Mouse (Mus musculus): ENCODE results near the gene Pyy.
A peak's percentile ranks its signal among the peaks of the same experiment; 100 is the strongest.

Pyy gene

DNA sequence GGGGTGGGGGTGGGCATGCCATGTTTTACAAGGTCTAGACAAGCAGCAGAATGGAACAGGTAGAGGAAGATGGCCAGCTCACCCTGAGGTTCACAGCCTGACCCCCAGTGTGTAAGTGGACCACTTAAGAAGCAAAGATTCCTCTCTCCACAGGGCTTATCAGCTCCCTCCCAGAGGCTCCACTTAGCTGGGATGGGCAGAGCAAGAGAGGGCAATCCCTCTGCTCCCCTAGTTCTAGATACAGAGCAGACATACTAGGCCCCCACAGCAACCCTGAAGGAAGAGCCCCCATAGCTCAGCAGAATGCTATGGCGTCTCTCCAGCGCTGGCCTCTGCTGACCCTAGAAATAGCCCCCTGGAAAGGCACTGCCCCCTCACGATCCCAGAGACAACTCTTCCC lies 12.0 kb downstream of the Pyy start:
- no peak for DNase-seq (ENCODE audit: low spot score)

DNA sequence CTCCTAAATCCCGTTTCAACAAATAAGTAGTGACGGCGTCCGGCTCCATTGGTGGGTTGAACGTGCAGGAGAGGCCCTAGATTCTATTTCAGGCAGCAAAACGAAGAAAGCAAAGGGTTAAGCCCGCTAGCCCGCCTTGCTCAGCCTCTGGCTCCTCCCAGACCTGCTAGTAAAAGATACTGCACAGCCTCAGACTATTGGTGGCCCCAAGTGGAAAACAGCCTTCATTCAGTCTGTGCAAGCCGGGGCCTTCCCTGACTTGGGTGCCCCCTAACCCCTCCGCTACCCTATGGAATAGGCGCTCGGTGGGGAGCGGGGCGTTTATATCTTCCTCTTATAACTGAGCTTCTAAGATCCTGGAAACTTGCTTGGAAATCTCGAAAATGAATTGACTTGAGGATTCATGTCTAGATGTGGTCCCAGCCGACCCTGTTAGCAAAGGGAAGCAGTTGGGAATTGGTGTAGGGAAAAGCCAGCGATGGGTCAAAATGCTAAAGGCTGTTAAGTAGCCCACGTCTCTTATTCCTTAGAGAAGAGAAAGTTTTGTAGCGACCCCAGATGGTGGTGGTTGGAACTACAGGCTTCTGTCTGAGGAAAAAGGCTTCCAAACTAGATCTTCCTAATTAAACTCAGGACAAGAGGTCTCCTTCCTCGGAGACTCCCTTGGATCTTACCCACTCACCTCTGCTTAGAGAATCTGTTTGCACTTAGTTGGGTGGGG lies 18.4 kb downstream of the Pyy start:
- peak; percentile 94 for DNase-seq (ENCODE audit: low spot score)

DNA sequence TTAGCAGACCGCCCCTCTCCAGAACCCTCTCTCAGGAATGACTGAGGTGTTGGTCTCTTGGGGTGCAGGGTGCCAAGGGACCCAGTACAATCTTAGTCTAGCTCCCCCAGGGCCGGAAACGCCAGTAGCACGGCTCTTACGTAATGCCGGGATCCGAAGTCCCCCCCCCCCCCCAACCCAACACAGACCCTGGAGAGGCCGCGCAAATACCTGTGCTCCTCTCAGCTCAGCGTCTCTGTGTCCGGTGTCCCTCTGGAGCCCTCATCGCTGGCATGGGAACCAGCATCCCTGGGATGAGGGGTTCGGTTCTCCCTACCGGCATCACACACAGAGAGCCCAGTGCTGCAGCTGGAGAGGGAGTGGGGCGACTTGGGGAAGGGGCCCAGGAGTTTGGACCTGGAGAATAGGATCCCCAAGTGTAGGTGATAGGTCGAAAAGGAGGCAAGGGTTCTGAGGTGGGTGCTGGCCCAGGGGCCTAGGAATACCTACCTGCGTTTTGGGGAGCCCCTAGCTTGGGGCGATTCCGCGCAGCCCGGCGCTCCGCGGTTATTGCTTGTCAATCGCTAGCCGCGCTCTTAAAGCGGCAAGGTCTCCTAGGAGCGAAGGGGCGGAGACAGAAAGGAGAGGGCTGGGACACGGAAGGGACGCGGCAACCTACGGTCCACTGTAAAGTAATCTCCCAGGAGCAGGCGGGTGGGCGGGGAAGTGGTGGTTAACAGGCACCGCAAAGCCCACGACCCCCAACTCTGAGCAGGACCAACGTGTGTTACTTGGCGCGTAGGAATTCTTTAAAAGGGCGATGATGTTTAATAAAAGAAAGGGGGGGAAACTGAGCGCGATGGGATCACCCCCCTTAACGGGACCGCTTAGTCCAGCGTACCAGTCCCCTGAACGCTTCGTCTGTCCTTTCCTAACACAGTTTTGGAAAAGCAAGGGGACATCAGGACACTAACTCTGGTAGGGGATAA lies 19.4 kb downstream of the Pyy start, which contains the start of gene Mpp2:
Mpp2 (minus strand) TSS at position 585 of the 968 bp plus-strand sequence.
- peak; percentile 82 for DNase-seq (ENCODE audit: low spot score)

DNA sequence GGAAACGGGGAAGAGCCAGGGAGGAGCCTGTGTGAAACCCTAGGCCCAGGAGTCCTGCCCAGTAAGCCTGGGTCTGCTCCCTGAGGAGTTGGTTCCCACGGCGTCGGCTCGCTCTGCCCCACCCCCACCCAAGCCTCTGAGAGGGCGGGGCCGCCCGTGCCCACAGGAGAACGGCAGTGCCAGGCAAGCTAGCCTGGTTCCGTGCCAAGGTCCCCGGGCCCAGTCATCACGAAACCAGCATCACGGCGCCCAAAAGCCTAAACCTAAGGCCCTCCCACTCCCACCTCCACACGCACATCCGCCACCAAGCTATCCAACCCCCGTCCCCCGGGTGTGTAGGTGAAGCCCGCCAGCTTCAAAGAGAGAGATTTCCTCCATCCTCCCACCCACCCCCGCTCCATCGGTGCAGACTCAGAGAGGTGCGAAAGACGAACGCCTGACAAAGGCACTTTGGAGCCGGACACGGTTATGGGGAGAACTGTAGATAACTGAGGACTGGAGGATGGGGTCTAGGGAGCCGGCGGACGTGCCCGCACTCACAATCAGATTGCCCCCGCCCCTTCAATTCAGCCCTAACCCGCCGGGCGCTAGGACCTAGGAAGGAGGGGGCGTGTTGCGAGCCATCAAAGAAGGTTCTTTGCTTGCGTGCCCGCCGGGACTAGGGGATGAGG lies 20.4 kb downstream of the Pyy start:
- DNase-seq (ENCODE audit: low spot score), result peak; percentile 88

DNA sequence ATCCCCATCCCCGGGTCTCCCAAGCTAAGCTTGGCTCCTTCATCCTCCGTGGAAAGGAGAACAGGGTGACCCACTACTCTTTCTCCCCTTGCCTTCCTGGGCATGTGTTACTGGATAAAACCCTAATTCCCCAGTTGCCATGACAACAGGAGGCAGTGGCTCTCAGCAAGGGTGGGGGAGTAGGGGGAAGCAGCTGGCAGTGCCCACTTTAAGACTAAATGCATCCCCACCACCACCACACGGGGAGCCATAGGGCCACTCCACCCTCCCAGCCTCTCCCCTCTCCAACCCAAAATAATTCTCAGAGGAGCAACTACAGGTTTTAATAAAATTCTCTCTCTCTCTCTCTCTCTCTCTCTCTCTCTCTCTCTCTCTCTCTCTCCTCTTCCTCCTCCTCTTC lies 21.3 kb downstream of the Pyy start:
- DNase-seq (ENCODE audit: low spot score), result peak; percentile 68

DNA sequence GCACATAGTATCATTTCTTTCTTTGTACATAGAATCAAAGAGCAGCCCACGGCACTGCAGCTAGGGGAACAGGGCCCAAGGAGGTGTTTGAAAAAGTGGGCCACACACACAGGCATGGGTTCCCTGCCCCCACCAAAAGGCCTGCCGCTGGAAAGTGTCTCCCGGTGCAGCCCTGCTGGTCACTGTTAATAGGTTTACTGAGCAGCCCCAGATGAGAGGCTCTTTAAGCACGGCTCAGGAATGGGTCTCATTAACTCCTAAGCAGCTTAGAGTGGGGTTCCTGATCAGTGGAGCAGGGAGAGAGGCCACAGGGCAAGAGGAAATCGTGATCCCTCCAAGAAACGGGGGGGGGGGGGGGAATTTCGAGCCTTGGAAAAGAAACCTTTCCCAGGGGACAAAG lies 23.5 kb downstream of the Pyy start:
- DNase-seq (ENCODE audit: low spot score), result no peak

DNA sequence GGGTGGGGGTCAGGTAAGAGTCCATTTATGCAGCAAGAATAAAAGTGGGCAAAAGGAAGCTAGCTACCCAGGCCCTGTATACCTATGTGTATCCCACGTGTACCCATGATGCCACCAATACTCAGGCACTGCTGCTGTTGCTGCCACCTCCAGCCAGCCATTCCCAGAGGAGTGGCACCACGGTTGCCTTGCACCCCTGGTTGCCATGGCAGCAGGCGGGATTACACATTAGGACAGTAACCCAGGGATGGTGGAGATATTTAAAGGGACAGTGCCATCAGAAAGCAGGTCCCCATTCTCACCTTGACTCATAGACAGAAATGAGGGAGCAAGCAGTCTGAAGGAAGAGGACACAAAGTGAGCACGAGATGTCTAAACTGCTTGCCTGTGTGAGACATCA lies 24.4 kb downstream of the Pyy start:
- no peak for DNase-seq (ENCODE audit: low spot score)

DNA sequence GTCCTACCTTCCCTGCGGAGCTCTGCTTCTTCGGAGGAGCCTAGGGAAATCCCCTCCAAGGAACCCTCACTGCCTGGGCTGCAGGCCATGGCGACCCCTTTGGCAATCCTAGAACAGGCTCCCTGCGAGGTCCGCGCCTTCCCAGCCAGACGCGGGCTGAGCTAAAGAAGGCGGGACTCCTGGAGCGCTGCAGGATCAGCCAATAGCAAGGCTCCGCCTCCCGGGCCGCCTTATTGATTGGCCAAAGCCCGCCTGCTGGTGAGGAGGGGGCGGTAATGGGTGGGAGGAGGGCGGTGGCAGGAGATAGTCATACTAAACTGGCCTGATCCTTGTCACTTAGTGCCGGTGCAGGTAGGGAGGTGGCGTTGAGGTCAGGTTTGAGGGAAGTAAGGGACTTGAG lies 25.3 kb downstream of the Pyy start:
- peak; percentile 90 for DNase-seq (ENCODE audit: low spot score)

DNA sequence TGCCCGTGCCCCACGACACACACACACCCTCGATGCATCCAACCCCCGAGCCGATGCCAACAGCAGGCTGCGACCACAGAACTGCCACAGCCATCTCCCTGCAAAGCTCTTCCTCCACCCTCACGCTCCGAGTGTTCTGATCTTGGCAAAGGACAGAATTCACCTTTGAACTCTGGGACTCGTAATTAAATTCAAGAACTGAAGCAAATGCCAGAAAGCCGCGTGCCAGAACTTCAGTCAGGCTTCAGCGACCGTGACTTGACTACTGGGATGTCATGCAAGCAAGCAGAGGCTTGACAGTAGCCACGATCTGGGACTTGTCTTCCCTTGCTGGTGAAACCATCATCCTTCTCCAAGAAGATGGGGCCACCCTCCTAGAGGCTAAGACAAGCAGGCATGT lies 33.9 kb downstream of the Pyy start:
- no peak for DNase-seq (ENCODE audit: low spot score)

DNA sequence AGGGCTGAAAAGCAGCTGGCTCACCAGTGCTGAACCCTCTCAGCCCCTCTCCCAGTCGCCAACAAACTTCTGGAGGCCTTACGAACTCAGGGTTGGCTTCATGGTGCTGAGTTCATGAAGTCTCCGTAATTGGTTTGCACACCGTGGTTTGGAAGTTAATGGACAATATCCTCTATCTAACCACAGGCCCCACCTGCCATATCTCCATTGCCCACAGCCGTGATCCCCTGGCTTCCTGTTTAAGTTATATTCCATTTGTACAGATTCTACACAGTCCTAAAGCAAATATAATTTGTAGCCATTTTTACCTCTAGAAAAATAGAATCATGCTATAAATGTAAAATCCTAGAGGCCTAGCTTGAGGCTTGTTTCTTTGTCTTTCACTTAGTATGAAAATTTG lies 34.9 kb downstream of the Pyy start:
- DNase-seq (ENCODE audit: low spot score), result no peak

DNA sequence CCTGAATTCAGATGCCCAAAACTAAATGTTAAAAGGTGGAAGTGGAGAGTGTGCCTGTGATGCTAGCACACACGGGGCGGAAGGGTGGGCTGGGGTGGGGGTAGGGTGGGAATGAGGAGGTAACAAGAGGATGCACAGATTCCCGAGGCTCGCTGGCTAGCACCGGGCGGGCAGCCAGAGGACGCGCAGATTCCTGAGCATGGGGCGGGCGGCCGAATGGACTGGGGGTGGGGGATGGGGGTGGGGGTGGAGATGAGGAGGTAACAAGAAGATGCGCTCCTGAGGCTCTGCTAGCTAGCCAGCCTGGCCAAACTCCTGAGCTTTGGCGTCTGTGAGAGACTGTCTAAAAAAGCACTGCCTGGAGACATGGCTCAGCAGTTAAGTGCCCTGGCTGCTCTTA lies 37.2 kb downstream of the Pyy start:
- DNase-seq (ENCODE audit: low spot score), result no peak

DNA sequence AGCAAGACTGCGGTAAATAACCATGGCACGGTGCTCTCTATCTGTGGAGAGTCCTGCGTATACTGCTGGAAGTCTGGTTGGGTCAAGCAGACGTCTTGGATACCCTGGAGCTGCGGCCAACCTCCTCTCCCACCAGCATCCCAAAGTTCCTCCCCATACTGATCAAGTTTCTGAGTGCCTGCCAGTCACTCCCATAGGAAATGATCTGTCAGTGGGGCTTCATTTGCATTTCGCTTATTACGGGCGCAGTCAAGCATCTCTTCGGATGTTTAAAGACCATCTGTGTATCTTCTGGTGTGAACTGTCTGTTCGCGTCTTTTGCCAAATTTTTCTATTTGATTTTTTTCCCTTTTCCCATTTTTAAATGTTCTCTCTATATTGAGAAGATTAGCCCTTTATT lies 38.0 kb downstream of the Pyy start:
- no peak for DNase-seq (ENCODE audit: low spot score)

DNA sequence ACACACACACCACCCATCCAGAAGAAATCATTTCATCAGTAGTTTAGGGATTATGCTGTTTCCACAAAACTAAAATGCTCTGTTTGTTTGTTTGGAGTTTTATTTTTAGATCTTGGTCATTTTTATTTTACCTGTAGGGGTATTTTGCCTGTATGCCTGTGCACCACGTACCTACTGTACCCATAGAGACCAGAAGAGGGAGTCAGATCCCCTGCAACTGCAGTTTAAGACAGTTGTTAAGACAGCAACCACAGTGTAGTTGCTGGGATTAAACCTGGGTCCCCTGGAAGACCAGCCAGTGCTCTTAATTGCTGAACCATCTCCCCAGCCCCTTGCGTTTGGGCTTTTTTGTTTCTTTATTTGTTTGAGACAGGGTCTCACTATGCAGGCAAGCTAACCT lies 38.7 kb downstream of the Pyy start:
- peak; percentile 44 for DNase-seq (ENCODE audit: low spot score)

DNA sequence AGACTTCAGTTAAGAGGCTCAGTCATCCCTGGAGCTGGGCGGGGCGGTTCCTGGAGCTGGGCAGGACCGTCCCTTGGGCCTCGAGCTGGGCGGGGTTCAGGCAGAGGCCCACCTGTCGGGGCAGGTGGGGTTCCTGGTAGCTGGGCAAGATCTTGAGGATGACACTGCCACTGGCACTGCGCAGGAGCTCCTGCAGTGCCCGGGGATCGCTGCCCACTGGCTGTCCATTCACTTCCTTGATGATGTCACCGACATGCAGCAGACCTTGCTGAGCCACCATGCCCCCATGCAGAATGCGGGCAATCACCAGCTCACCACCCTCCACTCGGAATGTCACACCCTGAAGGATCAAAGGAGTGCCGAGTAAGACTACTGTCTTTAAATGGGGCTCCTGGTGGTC lies 44.6 kb downstream of the Pyy start:
- DNase-seq (ENCODE audit: low spot score), result no peak

DNA sequence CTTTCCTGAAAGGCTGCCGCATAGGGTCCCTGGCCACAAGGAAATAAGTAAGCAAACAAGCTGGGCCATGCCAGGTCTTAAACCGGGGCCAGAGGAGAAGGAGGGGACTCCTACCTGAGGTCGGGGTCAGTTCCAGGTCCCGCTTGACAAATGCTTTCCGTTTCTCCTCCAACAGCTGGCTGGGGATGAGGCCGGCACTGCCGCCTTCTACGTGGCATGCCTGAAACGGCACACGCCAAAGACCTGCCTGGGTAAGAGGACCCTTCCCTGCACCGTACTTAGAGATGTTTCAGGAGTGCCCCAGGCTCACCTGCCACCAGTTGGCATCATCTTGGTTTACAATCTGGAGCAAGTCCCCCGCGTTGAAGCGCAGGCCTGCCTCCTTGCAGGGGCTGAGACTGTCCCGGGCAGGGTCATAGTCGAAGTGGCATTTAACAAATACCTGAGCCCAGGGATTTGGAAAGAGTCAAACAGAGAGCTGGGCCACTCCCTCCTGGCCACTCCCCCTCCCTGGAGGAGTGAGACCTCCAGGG lies 45.6 kb downstream of the Pyy start:
- no peak for DNase-seq (ENCODE audit: low spot score)

DNA sequence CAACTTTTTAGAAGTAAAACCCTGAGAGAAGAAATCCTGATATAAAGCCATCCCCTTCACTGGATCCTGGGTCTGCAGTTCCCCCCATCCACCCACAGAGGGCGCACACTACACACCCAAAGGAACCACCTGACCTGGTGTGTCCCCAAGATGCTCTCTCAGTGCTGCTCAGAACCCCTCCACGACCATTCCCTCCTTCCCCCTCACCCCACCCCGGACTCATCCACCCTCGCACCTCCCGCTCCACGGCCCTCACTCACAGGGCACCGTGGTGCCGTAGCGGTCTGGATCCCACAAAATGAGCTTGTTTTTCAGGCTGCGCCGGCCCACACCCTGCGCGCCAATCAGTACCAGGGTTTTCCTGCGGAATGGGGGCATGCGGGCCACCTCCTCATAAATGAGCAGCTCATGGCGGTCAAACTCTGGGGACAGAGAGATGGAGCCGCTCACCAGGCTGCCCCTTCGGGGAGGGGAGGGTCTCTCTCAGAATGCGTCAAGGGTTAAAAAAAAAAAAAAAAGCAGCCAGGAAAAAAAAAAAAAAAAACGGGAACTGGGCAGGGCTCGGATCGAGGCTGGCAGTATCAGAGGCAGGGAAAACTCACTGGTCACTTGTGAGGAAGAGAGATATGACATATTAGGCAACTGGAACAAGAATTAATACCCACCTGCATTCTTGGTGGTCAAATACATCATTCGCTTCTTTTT lies 46.2 kb downstream of the Pyy start:
- peak; percentile 87 for DNase-seq (ENCODE audit: low spot score)
